Mouse (Mus musculus) kidney, embryonic 15.5 days (tissue): ENCODE measurements around the gene Spryd4. TPM values are rescaled to one million over a fixed set of nuclear protein-coding genes. Genes with fewer than 3 reads are reported as not detected.
"Not testable (repeated sequence)": the region's sequence is repeated elsewhere in the genome, so short reads cannot be mapped to it uniquely, and the experiment has no call there.

Experiments
- ATAC-seq: fragments of 200-750 bp; cut with Nextera tagmentation; replicated peaks from 2 replicates; pipeline ENCODE4 v1.8.0; 2017; ENCODE audit warnings: moderate TSS enrichment; ENCODE audit not compliant: low FRiP score
- H3K27ac ChIP-seq: fragments of 300-500 bp; sonication (generic); 2 replicates; pipeline ENCODE4 v1.5.1; 2015; ENCODE audit warnings: mild to moderate bottlenecking, inconsistent platforms
- H3K27me3 ChIP-seq: fragments of 300-500 bp; sonication (generic); 2 replicates; pipeline ENCODE4 v1.6.1; 2015; ENCODE audit warnings: inconsistent platforms
- H3K36me3 ChIP-seq: fragments of 300-500 bp; sonication (generic); 2 replicates; pipeline ENCODE4 v1.6.1; 2015; ENCODE audit warnings: inconsistent platforms
- H3K4me1 ChIP-seq: fragments of 300-500 bp; sonication (generic); 2 replicates; pipeline ENCODE4 v1.6.1; 2015; ENCODE audit warnings: inconsistent platforms
- H3K4me2 ChIP-seq: fragments of 300-500 bp; sonication (generic); 2 replicates; pipeline ENCODE4 v1.6.1; 2015; ENCODE audit warnings: moderate library complexity, mild to moderate bottlenecking, inconsistent platforms
- H3K4me3 ChIP-seq: fragments of 300-500 bp; sonication (generic); replicated peaks from 2 replicates; pipeline ENCODE4 v1.5.1; 2015; ENCODE audit warnings: mild to moderate bottlenecking, inconsistent platforms
- H3K9ac ChIP-seq: fragments of 300-500 bp; sonication (generic); 2 replicates; pipeline ENCODE4 v1.6.1; 2015; ENCODE audit warnings: mild to moderate bottlenecking, inconsistent platforms
- H3K9me3 ChIP-seq: fragments of 300-500 bp; sonication (generic); replicated peaks from 2 replicates; pipeline ENCODE4 v1.6.1; 2016; ENCODE audit warnings: inconsistent platforms
- WGBS: fragments of 180-500 bp; shearing (Covaris S2); methylation state at CpG from one replicate; pipeline ENCODE4 v1.1.7; 2015; ENCODE audit warnings: mixed read lengths; 5-methylcytosine and 5-hydroxymethylcytosine counted together
- polyA plus RNA-seq: library from polyadenylated mRNA; unstranded; fragments of >200 nt; fragmentation: Nextera tagmentation; extraction: Ambion mirVana; gene quantifications from 2 replicates; pipeline ENCODE4 v1.2.1, GENCODE M21; 2015

Spryd4 gene
- polyA plus RNA-seq, 1 experiment from 2014 or later: 34.3 TPM

- Histone ChIP-seq H3K27ac (no peak overlapping the region), H3K27me3 (peaks cover 3% of the 10 kb centered on the region; the same call in 1 of the 2 replicates), H3K4me3 (no peak overlapping the region), H3K36me3 (peaks cover 10% of the 10 kb centered on the region), H3K4me1 (no peaks in the 10 kb centered on the region), H3K9ac (no peak overlapping the region), H3K9me3 (no peaks in the 10 kb centered on the region), H3K4me2 (no peak overlapping the region)
- WGBS: 64% methylated on average over 5 of the region's 6 CpGs
- no peak for ATAC-seq
These were observed 9.8 kb downstream of the Spryd4 start for GRCm38 (mm10) chr10:128201856-128202255.

GRCm38 (mm10) chr10:128194551-128195461 is 16.8 kb downstream of the Spryd4 start:
- Histone ChIP-seq H3K9ac (peak overlapping the region; percentile 52), H3K4me1 (peaks cover 14% of the 10 kb centered on the region), H3K27me3 (peaks cover 29% of the 10 kb centered on the region), H3K36me3 (no peaks in the 10 kb centered on the region), H3K27ac (0 out of 2 replicates have a peak overlapping the region, but pooled peaks have one; percentile 23), H3K9me3 (no peaks in the 10 kb centered on the region), H3K4me3 (peak overlapping the region; percentile 75), H3K4me2 (peak overlapping the region; percentile 100)
- peak; percentile 91 for ATAC-seq
- WGBS: 1% methylated on average over 58 of the region's 79 CpGs

GRCm38 (mm10) chr10:128194024-128194550 is 17.5 kb downstream of the Spryd4 start, which contains the start of gene Gls2:
Gene Gls2, plus strand, starts transcription at chr10:128194457.
- under 1% methylated on average over 46 of the region's 46 CpGs for WGBS
- Histone ChIP-seq H3K36me3 (no peaks in the 10 kb centered on the region), H3K4me1 (peaks cover 14% of the 10 kb centered on the region), H3K4me2 (peak within 1 kb of the TSS; percentile 100), H3K27me3 (peaks cover 29% of the 10 kb centered on the region), H3K9me3 (no peaks in the 10 kb centered on the region), H3K4me3 (peak within 1 kb of the TSS; percentile 75), H3K9ac (peak within 1 kb of the TSS; percentile 52), H3K27ac (peak within 1 kb of the TSS; percentile 71)
- ATAC-seq: peak; percentile 97

DNA sequence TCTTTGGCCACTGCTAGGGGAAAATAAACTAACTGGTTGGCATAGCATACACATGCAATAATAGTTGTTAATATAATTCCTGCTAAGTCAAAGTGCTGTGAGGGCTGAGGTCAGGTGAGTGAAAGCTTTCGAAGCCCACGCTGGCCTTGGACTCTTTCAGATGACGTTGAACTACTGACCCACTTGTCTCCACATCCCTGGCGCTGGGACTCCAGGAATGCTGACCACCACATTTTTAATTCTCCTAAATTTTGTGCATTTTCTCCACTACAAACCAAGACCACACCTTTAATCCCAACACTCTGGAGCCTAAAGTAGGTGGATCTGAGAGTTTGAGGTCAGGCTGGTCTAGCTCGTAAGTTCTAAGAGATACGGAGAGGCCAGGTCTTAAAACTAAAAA is 18.5 kb downstream of the Spryd4 start:
- 94% methylated on average over 6 of the region's 6 CpGs for WGBS
- H3K4me2 ChIP-seq: no peak overlapping the region
- ATAC-seq: no peak

DNA sequence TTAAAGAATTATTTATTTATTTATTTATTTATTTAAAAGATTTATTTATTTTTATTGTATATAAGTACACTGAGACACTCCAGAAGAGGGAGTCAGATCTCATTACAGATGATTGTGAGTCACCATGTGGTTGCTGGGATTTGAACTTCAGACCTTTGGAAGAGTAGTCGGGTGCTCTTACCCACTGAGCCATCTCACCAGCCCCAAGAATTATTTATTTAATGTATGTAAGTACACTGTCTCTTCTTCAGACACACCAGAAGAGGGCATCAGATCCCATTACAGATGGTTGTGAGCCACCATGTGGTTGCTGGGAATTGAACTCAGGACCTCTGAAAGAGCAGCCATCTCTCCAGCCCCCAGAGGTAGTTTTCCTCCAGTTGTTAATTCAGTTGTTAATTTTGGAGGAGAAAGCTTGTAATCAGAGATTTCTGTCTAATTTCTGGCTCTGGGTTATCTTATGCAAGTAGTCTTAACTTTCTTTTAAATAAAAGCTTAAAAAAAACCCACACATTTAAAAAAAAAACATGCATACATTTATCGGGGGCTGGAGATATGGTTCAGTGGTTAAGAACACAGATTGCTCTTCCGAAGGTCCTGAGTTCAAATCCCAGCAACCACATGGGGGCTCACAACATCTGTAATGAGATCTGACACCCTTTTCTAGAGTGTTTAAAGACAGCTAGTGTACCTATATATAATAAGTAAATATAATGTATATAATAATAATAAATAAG is 19.4 kb downstream of the Spryd4 start:
- not testable (repeated sequence) for H3K9me3 ChIP-seq, H3K27ac ChIP-seq, H3K4me3 ChIP-seq, H3K4me2 ChIP-seq, ATAC-seq, H3K36me3 ChIP-seq, H3K9ac ChIP-seq
- H3K27me3 ChIP-seq: peaks cover 29% of the 10 kb centered on the region
- 90% methylated on average over 3 of the region's 3 CpGs for WGBS
- H3K4me1 ChIP-seq: peaks cover 18% of the 10 kb centered on the region

More for the DNA sequence above, 18.5 kb downstream of the Spryd4 start:
- Histone ChIP-seq H3K9ac (no peak overlapping the region), H3K27me3 (peaks cover 29% of the 10 kb centered on the region), H3K9me3 (no peaks in the 10 kb centered on the region), H3K4me1 (peaks cover 18% of the 10 kb centered on the region), H3K36me3 (no peaks in the 10 kb centered on the region), H3K4me3 (no peak overlapping the region), H3K27ac (no peak overlapping the region)

- ATAC-seq: no peak
- no peaks in the 10 kb centered on the region for H3K9me3 ChIP-seq
- peaks cover 23% of the 10 kb centered on the region for H3K27me3 ChIP-seq
- peaks cover 18% of the 10 kb centered on the region for H3K4me1 ChIP-seq
- 67% methylated on average over 2 of the region's 2 CpGs for WGBS
- H3K36me3 ChIP-seq: no peaks in the 10 kb centered on the region
- no peak overlapping the region for H3K9ac ChIP-seq
- no peak overlapping the region for H3K27ac ChIP-seq
- no peak overlapping the region for H3K4me3 ChIP-seq
- H3K4me2 ChIP-seq: no peak overlapping the region
These were observed 20.1 kb downstream of the Spryd4 start for GRCm38 (mm10) chr10:128191472-128191871.

DNA sequence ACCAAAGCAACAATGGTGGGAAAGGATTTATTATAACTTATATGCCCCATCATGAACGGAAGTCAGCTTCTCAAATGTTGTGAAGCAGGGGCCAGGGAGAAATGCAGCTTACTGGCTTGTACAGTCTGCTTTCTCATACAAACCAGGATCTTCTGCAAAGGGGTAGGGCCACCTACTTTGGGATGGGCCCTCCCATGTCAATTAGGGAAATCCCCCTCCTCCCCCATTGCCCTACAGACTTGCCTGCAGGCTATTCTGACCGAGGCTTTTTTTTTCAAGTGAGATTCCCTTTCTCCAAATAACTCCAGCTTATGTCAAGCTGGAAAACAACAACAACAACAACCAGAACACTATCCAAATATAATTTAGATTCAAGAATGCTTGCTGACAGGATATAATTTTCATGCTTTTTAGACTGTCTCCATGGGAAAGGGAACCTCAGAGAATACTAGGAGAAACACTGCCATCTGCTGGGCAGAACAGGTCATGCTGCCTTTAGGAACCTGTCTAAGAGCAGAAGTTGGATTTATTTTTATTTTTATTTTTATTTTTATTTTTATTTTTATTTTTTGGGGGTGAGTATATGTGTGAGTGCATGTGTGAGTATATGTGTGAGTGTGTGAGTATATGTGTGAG is 23.2 kb downstream of the Spryd4 start:
- no peak for ATAC-seq
- 41% methylated on average over 2 of the region's 2 CpGs for WGBS

DNA sequence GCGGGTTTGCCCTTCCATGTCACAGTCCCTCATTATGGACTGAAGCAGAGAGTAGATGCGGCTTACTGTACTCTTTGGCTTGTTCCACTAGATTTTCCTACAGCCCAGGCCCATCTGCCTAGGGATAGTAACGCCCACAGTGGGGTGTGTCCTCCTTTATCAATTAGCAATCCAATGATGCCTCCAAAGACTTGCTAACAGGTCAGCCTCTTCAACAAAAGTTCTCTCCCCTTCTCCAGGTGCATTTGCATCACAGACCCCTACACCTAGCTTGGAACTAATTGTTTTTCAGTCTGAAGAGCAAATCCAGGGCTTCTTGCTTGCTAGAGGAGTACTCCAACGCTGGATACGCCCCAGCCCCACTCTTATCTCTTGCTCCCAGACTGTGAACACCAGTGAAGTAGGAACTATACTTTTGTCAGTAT is 24.4 kb downstream of the Spryd4 start:
- peaks cover 4% of the 10 kb centered on the region; the same call in 1 of the 2 replicates for H3K27me3 ChIP-seq
- H3K9me3 ChIP-seq: no peaks in the 10 kb centered on the region
- ATAC-seq: no peak
- no peak overlapping the region for H3K4me2 ChIP-seq
- H3K4me3 ChIP-seq: no peak overlapping the region
- peaks cover 8% of the 10 kb centered on the region for H3K4me1 ChIP-seq
- H3K36me3 ChIP-seq: no peaks in the 10 kb centered on the region
- no peak overlapping the region for H3K9ac ChIP-seq
- WGBS: 67% methylated on average over 5 of the region's 5 CpGs
- no peak overlapping the region for H3K27ac ChIP-seq

More for the DNA sequence above, 23.2 kb downstream of the Spryd4 start:
- peak overlapping the region; percentile 22; the same call in 1 of the 2 replicates for H3K27ac ChIP-seq
- H3K9me3 ChIP-seq: no peaks in the 10 kb centered on the region
- no peaks in the 10 kb centered on the region for H3K36me3 ChIP-seq
- H3K9ac ChIP-seq: no peak overlapping the region
- no peak overlapping the region for H3K4me2 ChIP-seq
- no peak overlapping the region for H3K4me3 ChIP-seq
- peaks cover 4% of the 10 kb centered on the region for H3K4me1 ChIP-seq
- peaks cover 4% of the 10 kb centered on the region; the same call in 1 of the 2 replicates for H3K27me3 ChIP-seq

- peak; percentile 66 for ATAC-seq
- H3K36me3 ChIP-seq: no peaks in the 10 kb centered on the region
- 46% methylated on average over 2 of the region's 2 CpGs for WGBS
- H3K27me3 ChIP-seq: 0 out of 2 replicates have a peak, but pooled peaks cover under 1% of the 10 kb centered on the region
- no peak overlapping the region for H3K4me3 ChIP-seq
- H3K9me3 ChIP-seq: no peaks in the 10 kb centered on the region
- H3K4me2 ChIP-seq: no peak overlapping the region
- H3K4me1 ChIP-seq: peaks cover 8% of the 10 kb centered on the region
- no peak overlapping the region for H3K9ac ChIP-seq
- no peak overlapping the region for H3K27ac ChIP-seq
These were observed 25.6 kb downstream of the Spryd4 start for GRCm38 (mm10) chr10:128185959-128186358.

GRCm38 (mm10) chr10:128185277-128185940 is 26.2 kb downstream of the Spryd4 start:
- no peak for ATAC-seq
- WGBS: 65% methylated on average over 6 of the region's 6 CpGs

GRCm38 (mm10) chr10:128184296-128184695 is 27.3 kb downstream of the Spryd4 start:
- Histone ChIP-seq H3K4me2 (no peak overlapping the region), H3K9me3 (no peaks in the 10 kb centered on the region), H3K9ac (no peak overlapping the region), H3K27ac (no peak overlapping the region), H3K4me3 (no peak overlapping the region), H3K27me3 (no peaks in the 10 kb centered on the region), H3K36me3 (no peaks in the 10 kb centered on the region), H3K4me1 (peaks cover 21% of the 10 kb centered on the region)
- no peak for ATAC-seq
- 85% methylated on average over 2 of the region's 2 CpGs for WGBS

More at GRCm38 (mm10) chr10:128185277-128185940, 26.2 kb downstream of the Spryd4 start:
- H3K27ac ChIP-seq: no peak overlapping the region
- H3K27me3 ChIP-seq: no peaks in the 10 kb centered on the region
- H3K9ac ChIP-seq: no peak overlapping the region
- H3K4me2 ChIP-seq: no peak overlapping the region
- H3K9me3 ChIP-seq: no peaks in the 10 kb centered on the region
- no peaks in the 10 kb centered on the region for H3K36me3 ChIP-seq
- no peak overlapping the region for H3K4me3 ChIP-seq
- peaks cover 10% of the 10 kb centered on the region for H3K4me1 ChIP-seq
